In genomic region chr1:189729141-189729815, GRCm38 (mm10) we compare ENCODE assay signal across 9 mouse cellular contexts. TPM values are rescaled to one million over a fixed set of nuclear protein-coding genes. Genes with fewer than 3 reads are reported as not detected.
DNase-seq lines count a peak whose midpoint lies in the region; ATAC-seq lines count a peak whose summit lies in the region.
"Had no signal": no experiment of that assay in that cellular context is flagged by ENCODE, and none has a peak within 500 bp of the region (broad histone marks: within the 10 kb centered on the region; RNA-seq: fewer than 3 reads in every experiment).

No protein-coding gene starts in this region.

- peaks cover 44% of the 10 kb centered on the region for H3K27me3 ChIP-seq in embryonic facial prominence, embryonic 10.5 days (replicated peaks; ENCODE audit: low read depth, poor library complexity, severe bottlenecking)
- no peaks in the 10 kb centered on the region for H3K27me3 ChIP-seq in intestine, embryonic 14.5 days (replicated peaks; ENCODE audit: control insufficient read depth, insufficient read depth, low read length)
- H3K27me3 ChIP-seq in neural tube, embryonic 11.5 days (ENCODE audit: control insufficient read depth, insufficient read depth, low read length), result no peaks in the 10 kb centered on the region

- no peaks in the 10 kb centered on the region for H3K9me3 ChIP-seq in embryonic facial prominence, embryonic 10.5 days
- no peaks in the 10 kb centered on the region for H3K9me3 ChIP-seq in intestine, embryonic 14.5 days (ENCODE audit: control insufficient read depth, low read length)
- no peaks in the 10 kb centered on the region for H3K9me3 ChIP-seq in neural tube, embryonic 11.5 days (ENCODE audit: control insufficient read depth, low read length)

- H3K27ac ChIP-seq in embryonic facial prominence, embryonic 10.5 days (replicated peaks), result peak overlapping the region; percentile 92; the same call in 1 of the 2 replicates
- H3K27ac ChIP-seq in intestine, embryonic 14.5 days (ENCODE audit: low read depth), result 0 out of 2 replicates have a peak overlapping the region, but pooled peaks have one; percentile 96
- no peak overlapping the region for H3K27ac ChIP-seq in neural tube, embryonic 11.5 days (ENCODE audit: low read depth, low read length)

- H3K36me3 ChIP-seq in embryonic facial prominence, embryonic 10.5 days (replicated peaks), result peaks cover 3% of the 10 kb centered on the region; the same call in 1 of the 2 replicates
- H3K36me3 ChIP-seq in intestine, embryonic 14.5 days (ENCODE audit: control insufficient read depth, insufficient read depth, low read length), result no peaks in the 10 kb centered on the region
- no peaks in the 10 kb centered on the region for H3K36me3 ChIP-seq in neural tube, embryonic 11.5 days (ENCODE audit: control insufficient read depth, insufficient read depth, low read length)

- H3K4me1 ChIP-seq in embryonic facial prominence, embryonic 10.5 days, result peaks cover 65% of the 10 kb centered on the region
- H3K4me1 ChIP-seq in intestine, embryonic 14.5 days (replicated peaks; ENCODE audit: control insufficient read depth, insufficient read depth, low read length), result peaks cover 25% of the 10 kb centered on the region; the same call in 1 of the 2 replicates
- H3K4me1 ChIP-seq in neural tube, embryonic 11.5 days (ENCODE audit: control insufficient read depth, insufficient read depth, low read length), result peaks cover 7% of the 10 kb centered on the region

- ATAC-seq in intestine, embryonic 14.5 days (replicated peaks; ENCODE audit: low FRiP score, low TSS enrichment, low read depth), result no peak
- ATAC-seq in neural tube, embryonic 11.5 days (ENCODE audit: insufficient read depth, low FRiP score, low TSS enrichment), result no peak
- no peak for ATAC-seq in frontal cortex, adult (ENCODE audit: low TSS enrichment)
- ATAC-seq in erythroid progenitor cell, adult 5-6 weeks (replicated peaks; ENCODE audit: low FRiP score, poor library complexity, severe bottlenecking), result no peak

- peak overlapping the region; percentile 88 for H3K4me3 ChIP-seq in embryonic facial prominence, embryonic 10.5 days
- peak overlapping the region; percentile 76 for H3K4me3 ChIP-seq in intestine, embryonic 14.5 days (ENCODE audit: low read depth, low read length)
- H3K4me3 ChIP-seq in neural tube, embryonic 11.5 days (ENCODE audit: low read depth, low read length), result peak overlapping the region; percentile 60

- peak overlapping the region; percentile 80 for H3K9ac ChIP-seq in intestine, embryonic 14.5 days (ENCODE audit: low read length)
- H3K9ac ChIP-seq in neural tube, embryonic 11.5 days (ENCODE audit: low read length), result peak overlapping the region; percentile 41; the same call in 1 of the 2 replicates

- DNase-seq in kidney, postnatal 10 days, result peak; percentile 28
- DNase-seq in kidney, postnatal 36 days, result no peak
- peak; percentile 33 for DNase-seq in embryonic facial prominence, embryonic 10.5 days (ENCODE audit: low spot score)
- no peak for DNase-seq in intestine, embryonic 14.5 days (ENCODE audit: low spot score)
- no peak for DNase-seq in neural tube, embryonic 11.5 days (ENCODE audit: low spot score)
- DNase-seq in yolk sac, embryonic 10.5 days (ENCODE audit: low spot score), result no peak
- DNase-seq: kidney, postnatal 14 days had no signal

- 7% methylated on average over 17 of the region's 17 CpGs for whole genome bisulfite sequencing in embryonic facial prominence, embryonic 10.5 days
- WGBS in intestine, embryonic 14.5 days, result 13% methylated on average over 17 of the region's 17 CpGs
- 4% methylated on average over 17 of the region's 17 CpGs for WGBS in neural tube, embryonic 11.5 days

- H3K4me2 ChIP-seq in intestine, embryonic 14.5 days (ENCODE audit: low read length), result peak overlapping the region; percentile 85
- H3K4me2 ChIP-seq in neural tube, embryonic 11.5 days (ENCODE audit: low read depth), result peak overlapping the region; percentile 74

RNA-seq across cellular contexts. Expression of gene Ptpn14, which starts 1.2 kb away (rescaled TPM):
- polyA plus RNA-seq in embryonic facial prominence, embryonic 10.5 days (2016; fragmentation: Nextera tagmentation; extraction: Ambion mirVana), result 6.7 TPM in 2 replicates
- polyA plus RNA-seq in intestine, embryonic 14.5 days (2014; fragmentation: Nextera tagmentation; extraction: Ambion mirVana), result 7.9 and 9.1 TPM in 2 replicates
- polyA plus RNA-seq in neural tube, embryonic 11.5 days (2014; fragmentation: Nextera tagmentation; extraction: Ambion mirVana), result 7.5 and 8.4 TPM in 2 replicates
- total RNA-seq in erythroid progenitor cell, adult 5-6 weeks (2015; ENCODE audit: low replicate concordance), result under 0.01 and 0.36 TPM in 2 replicates
- total RNA-seq in erythroid progenitor cell, adult 5-6 weeks (2017; ENCODE audit: low replicate concordance), result 0.13 TPM in 1 of 2 replicates, not detected in the other

RNA-seq across cellular contexts. Expression of gene Cenpf, which starts 41.4 kb away (rescaled TPM):
- polyA plus RNA-seq in embryonic facial prominence, embryonic 10.5 days (2016; fragmentation: Nextera tagmentation; extraction: Ambion mirVana), result 108 and 110 TPM in 2 replicates
- polyA plus RNA-seq in intestine, embryonic 14.5 days (2014; fragmentation: Nextera tagmentation; extraction: Ambion mirVana), result 70.6 and 80.3 TPM in 2 replicates
- polyA plus RNA-seq in neural tube, embryonic 11.5 days (2014; fragmentation: Nextera tagmentation; extraction: Ambion mirVana), result 90.0 and 93.2 TPM in 2 replicates
- 411 and 449 TPM in 2 replicates for total RNA-seq in erythroid progenitor cell, adult 5-6 weeks (2015; ENCODE audit: low replicate concordance)
- 652 and 695 TPM in 2 replicates for total RNA-seq in erythroid progenitor cell, adult 5-6 weeks (2017; ENCODE audit: low replicate concordance)

Comparison
In these comparisons a context has a peak if more than half of its experiments do, and no peak if none do; other contexts are left out.
1. DNase-seq: peak in kidney, postnatal 10 days (single experiment) and embryonic facial prominence, embryonic 10.5 days (single experiment); none in kidney, postnatal 36 days (0 of 2), intestine, embryonic 14.5 days (single experiment), neural tube, embryonic 11.5 days (single experiment) and yolk sac, embryonic 10.5 days (single experiment).
2. Peak in every context shown above with its lines, with median percentiles within 50 percentile points of each other: H3K4me3 ChIP-seq.